Mouse (Mus musculus) urinary bladder, postnatal 36 days (tissue): ENCODE results near the gene Scamp3.
"Not testable (repeated sequence)": the region's sequence is repeated elsewhere in the genome, so short reads cannot be mapped to it uniquely, and the experiment has no call there.

Experiments
- DNase-seq, 2 experiments: peaks; one replicate each; pipeline ENCODE4 v3.0.0; 2022; ENCODE audit warnings: low spot score in 2 of 2, mixed read lengths in 1 of 2

Gene Scamp3

DNA sequence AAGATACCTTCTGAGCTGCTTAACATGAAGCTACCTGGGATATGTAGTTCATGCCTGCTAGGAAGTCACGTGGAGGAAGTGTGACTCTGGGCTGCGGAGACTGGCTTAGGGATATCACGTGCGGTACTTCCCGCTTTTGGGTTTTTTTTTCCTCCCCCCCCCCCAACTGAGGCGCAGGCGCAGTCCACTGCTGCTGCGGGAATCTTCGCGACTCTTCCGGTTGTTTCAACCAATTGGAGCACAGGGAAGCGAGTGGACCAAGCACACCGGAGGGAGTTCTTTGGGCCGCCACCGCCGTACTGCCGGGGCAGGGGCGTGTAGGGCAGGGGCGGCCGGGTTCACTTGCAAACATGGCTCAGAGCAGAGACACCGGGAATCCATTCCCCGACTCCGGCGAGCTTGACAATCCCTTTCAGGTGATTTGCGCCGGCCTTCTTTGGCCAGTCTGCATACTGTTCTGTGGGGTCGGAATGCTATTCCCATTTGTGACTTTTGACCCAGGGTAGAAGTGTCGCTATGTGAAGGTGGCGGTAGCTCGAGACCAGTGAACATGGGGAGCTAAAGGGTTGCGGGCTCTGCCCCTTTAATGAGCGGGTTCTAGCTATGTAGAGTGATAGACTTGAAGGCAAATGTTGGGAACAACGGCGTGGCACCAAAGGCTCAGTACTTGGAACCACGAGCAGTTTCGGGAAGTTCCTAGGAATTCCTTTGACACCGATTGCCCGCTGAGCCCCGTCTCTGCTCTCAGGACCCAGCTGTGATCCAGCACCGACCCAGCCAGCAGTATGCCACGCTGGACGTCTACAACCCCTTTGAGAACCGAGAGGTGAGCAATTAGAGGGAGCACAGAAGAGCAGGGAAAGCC is at the start of gene Scamp3:
Scamp3 (plus strand) TSS at position 232 of the 865 bp plus-strand sequence.
- peak; percentile 74 to 82 for DNase-seq

DNA sequence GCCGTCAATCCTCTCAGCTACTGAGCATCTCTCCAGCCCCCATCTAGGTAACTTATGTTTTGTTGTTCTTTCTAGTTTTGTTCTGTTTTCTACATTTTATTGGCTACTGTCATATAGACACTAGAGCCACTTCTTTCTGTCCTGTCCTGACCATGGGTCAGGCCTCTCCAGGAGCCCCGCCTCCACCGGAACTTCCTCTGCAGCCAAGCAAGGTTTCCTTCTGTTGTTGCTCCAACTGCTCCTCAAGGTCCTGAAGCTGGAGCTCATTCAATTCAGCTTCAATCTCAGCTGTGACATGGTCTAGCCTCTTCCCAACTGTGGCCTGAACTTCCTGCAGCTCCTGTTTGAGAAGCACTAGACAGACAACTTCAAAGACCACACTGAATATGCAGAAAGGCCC is 47.4 kb upstream of the Scamp3 start:
- no peak for DNase-seq

DNA sequence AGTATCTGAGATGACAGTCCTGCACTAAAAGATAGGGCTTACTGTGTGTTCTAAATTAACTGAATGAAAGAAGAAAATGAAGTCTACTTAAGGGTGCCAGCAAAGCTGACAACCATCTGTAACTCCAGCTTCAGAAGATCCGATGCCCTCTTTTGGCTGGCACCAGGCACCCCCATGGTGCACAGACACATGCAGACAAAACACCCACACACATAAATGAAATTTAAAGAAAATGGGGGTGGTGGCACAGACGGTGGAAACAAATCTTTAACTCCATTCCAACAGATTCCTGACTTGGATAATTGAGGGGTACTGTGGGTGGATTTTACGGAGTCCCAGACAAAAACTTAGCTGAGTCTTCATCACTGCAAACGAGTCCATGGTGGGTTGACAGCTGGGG is 45.5 kb upstream of the Scamp3 start:
- DNase-seq, result no peak

DNA sequence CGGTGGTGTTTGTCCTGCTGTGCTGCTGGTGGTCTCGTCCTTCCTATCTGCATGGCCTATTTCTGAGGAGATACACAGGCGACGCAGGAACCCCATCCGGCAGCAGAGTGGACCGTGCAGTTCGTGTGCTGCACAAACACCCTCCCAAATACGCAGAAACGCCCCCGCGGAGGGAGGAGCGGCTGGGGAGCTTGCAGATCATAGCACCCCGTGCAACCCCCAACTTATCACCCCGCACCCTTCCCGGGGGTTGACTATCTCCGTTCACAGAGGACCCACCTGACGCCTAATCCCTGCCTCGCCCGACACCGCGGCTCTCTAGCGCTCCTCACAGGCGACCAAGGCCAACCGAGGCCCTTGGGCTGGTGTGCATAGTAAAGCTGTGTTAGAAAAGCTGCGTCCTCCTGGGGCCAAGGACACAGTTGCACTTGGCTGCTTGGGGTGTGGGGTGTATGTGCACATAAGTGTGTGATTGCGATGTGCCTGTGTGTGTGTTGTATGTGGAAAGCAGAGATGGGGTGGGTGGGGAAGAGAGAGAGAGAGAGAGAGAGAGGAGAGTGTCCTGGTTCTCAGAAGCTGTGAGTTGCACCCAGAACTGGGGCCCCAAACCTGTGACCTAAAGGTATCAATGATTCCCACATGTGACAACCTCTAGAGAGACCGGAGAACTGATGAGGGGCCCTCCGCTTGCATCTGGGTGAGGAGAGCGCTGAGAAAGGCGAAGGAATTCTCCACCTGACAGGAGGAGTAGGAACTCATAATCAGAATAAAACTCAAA is 44.8 kb upstream of the Scamp3 start:
- no peak for DNase-seq

DNA sequence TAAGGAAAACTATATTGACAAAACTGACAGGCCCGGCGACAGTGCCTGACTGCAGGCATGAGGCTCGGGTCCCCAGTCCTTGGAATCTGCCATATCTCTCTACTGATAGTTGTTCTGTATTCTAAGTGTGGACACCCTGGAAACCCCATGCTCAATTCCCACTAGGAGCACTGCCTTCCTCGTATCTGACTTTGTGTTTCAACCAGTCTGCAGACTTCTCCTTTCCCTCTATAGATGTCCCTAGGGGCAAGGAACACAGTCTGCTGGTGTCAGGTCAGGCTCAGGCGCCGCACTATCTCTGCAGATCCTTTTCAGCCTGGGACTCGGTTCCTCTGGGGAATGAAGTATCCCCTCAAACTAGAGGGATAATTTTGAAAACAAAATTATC is 44.2 kb upstream of the Scamp3 start:
- no peak for DNase-seq

DNA sequence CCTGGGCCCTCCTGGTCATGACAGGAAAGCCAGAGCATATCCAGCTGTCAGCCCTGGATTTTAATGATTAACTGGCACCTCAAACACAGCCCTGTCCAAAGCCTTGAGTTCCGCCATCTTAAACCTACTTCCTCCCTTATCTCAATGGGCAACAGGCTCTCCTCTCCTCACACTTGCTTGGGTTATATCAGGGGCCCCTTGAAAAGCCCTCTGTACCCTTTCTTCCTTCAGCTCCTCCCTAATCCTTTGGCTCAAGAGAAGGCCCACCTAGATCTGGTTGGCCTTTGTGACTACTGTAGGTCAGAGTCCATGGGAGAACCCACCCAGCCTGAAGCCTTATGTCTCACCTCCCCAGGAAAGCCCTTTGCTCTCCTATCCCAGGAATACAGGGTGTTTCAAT is 43.5 kb upstream of the Scamp3 start:
- no peak for DNase-seq

DNA sequence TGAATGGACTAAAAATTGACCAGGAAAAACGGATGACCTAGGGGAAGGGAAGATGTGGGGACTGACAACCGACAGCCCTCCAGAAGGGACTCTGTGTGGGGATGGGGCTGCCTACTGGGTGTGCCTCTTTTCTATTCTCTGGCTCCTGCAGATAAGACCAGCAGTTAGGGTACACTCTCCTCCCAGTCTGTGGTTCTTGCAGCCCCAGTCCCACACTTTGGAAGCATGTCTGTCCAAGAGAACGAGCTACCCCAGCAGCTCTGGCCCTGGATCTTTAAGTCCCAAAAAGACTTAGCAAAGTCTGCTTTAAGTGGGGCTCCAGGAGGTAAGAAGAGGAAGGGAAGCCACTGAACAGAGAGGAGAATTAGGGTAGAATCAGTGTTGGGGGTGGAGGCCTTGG is 41.3 kb upstream of the Scamp3 start, which contains the start of gene Pklr:
Pklr (plus strand) TSS at position 185 of the 400 bp plus-strand sequence.
- no peak for DNase-seq

DNA sequence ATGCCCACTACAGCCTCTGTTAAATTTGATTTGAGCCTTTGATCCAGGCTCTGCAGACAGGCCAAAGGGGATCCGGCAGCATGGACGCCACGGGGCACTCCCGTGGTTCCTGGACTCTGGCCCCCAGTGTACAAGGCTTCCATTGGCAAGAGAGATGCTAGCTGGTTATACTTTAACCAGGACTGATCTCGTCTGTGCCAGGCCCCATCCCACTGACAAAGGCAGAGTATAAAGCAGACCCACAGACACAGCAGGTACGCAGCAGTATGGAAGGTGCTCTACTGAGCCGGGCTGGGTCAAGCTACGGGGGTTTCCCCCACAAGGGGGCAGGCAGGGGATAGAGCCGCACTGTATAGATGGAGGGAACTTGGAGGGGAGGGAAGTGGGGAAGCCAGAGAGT is 40.9 kb upstream of the Scamp3 start:
- no peak for DNase-seq

DNA sequence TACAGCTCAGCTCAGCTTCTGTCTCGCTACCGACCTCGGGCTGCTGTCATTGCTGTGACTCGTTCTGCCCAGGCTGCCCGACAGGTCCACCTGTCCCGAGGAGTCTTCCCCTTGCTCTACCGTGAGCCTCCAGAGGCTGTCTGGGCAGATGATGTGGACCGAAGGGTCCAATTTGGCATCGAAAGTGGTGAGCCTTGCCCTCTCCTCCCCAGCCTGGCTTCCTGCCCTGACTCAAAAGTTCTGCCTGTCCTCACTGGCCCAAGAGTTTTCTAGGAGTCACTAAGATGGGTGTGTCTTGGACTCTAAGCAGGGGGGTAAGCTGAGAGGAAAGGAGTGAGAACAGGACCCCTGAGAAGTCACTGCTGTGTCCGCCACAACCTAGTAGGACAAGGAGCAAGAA is 32.5 kb upstream of the Scamp3 start:
- no peak for DNase-seq

DNA sequence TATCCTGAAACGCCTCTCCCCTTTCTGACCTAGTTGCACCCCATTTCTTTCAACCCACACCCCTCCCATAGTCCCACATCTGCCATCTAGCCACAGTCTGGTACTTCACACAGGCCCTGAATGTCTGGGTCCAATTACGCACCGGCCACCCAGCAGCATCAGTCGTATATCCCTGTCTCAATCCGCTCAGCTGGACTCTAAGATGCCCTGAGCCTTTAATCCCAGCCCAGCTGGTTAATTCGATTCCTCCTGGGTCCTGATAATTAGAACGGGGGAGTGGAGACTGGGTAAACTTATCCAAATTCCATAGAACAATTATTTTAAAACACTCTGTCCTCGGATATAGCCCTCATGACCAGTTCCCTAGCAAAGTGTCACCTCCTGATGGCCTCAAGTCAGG is 31.7 kb upstream of the Scamp3 start:
- no peak for DNase-seq

DNA sequence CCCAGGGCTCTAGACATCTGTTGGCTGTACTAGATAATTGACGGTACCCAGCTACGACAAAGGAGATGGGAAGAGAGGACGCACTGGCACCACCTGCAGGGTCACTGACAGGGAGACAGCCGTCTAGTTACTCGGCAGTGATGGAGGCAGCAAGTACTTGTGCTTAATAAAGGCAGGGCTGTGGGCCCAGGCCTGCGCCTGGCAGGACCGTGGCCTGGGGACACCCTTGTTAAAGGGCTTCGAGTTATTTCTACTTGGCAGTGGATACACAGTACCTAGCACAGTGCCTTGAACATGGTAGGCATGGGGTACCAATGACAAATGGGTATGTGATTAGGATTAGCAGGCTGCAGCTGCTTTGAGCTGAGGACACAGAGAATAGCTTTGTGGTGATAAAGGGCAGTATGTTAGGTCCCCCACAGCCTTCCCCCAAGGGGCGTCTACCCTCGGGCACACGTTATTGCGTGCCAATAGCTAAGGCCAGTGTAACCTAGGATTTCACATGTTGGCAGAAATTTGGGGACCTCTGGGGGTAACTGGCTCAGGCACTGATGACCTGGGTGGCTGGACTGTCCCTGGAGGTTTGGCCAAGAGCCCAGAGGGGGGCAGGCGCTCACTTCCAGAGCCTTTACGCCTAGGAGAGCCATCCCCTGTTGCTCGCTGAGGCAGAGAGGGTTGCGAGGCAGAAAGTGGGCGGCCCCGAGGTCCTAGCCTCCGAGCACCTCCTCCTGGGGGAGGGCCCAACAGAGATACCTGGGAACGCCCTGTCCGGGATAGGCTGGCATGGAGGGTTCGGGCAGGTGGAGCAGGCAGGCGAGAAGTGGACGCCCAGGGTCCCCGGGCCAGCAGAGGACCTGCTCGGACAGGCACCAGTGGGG is 29.9 kb upstream of the Scamp3 start:
- DNase-seq, result peak; percentile 12 to 29

DNA sequence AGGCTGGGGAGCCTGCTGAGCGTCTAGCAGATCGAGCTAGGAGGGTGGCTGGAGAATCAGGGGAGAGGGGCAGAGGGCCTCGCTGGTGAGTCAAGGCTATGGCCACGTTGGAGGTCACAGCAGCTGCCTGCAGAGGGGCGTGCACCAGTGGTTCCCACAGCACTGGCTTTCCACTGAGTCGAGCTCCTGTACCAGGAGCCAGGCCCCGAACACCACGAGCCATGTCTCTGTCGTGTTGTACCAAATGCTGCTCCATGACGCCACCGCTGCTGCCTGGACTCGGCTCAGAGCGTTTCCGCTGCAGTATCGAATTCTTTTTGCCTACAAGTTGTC is 29.3 kb upstream of the Scamp3 start:
- no peak for DNase-seq

DNA sequence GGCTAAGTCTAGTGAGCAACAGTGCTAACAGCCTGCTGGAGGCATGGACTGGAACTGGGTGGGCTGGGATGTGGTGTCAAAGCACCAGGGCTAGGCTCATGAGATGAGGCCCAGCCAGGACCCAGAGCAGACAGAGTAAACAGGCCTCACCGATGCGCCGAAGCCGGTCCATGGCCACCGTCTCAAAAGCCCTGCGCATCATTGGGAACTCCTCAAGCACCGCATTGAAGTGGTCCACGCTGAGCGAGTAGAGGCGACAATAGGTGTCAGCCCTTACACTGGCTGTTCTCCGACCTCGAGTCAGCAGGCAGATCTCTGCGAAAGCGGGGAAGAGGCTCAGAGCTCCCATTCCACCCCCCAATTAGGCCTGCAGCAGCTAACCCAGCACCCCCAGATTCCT is 28.7 kb upstream of the Scamp3 start:
- DNase-seq, result no peak

DNA sequence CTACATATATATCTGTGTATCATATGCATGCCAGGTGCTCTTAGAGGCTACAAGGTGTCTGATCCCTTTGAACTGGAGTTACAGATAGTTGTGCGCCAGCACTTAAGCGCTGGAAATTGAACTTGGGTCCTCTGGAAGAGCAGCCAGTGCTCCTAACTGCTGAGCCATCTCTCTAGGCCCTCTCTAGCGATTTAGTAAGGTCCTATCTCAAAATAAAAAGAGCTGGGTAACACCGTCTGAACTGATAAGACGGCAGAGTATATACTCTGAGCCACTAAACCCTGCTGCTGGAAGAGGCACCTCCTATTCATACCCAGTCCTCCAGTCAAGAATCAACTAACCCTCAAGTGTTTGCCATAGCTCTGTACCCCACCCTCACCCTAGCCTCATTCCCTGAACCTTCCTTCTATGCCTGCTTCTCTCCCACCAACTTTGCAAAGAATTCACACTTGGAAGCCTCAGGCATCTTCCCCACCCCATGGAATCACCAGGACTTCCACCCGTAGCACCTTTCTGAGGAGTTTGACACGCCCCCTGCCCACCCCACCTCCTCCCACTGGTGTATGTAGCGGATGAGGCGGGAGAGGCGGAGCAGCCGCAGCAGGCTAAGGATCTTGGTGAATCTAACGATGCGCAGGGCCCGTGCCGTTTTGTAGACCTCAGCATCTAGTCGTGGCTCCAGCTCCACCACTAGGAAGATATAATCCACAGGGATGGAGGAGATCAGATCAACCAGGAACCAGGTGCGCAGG is 25.0 kb upstream of the Scamp3 start:
- DNase-seq, result no peak

DNA sequence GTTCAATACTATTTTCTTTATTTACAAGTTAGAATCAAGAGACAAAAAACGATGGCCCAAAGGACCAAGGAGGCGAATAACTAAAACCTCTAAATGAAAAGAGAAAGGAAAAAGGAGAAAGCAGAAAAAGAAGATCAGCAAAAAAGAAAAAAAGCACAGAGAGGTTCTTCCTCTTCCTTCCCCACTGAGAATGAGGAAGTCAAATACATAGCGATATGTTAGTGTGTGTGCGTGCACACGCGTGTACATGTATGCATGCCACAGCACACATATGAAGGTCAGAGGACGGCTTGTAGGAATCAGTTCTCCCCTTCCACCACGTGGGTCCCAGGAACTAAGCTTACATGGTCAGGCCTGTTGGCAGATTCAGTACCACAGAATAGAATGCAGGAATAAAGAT is 20.3 kb upstream of the Scamp3 start:
- DNase-seq, result no peak

DNA sequence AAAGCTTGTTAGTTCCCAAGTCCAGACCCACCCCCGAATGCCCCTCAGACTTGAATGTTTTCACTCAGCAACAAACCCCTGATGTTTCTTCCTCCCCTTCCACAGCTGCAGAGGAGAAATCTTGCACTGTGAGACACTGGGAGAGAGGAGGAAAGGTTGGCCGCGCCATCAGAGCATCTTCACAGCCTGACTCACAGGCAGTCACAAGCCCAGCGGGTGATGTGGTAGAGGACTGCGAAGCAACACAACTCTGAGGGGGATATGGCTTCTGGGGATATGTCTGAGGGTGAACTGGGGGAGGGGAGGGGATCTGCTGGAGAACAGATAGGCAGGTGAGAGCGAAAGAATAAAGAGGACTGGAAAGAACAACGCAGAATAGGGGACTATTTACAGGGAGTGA is 18.6 kb upstream of the Scamp3 start:
- no peak for DNase-seq

DNA sequence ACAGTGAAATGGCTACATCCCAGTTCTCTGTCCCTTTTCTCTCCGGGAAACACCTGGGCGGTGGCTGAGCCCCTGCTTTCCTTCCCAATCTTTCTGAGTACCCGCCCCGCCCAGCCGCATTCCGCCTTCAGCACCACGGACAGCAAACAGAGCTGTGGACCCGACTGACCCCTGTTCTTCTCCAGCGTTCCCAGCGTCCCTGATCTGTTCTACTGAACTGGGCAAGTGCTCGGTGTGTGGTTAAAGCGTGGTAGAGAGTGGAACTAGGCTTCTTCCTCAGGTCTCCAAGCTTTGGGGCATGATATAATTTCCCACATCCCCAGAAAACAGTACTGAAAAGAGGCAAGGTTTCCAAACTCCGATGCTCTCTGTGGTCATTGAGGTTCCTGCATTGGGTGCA is 18.1 kb upstream of the Scamp3 start:
- peak; percentile 49 to 59 for DNase-seq

DNA sequence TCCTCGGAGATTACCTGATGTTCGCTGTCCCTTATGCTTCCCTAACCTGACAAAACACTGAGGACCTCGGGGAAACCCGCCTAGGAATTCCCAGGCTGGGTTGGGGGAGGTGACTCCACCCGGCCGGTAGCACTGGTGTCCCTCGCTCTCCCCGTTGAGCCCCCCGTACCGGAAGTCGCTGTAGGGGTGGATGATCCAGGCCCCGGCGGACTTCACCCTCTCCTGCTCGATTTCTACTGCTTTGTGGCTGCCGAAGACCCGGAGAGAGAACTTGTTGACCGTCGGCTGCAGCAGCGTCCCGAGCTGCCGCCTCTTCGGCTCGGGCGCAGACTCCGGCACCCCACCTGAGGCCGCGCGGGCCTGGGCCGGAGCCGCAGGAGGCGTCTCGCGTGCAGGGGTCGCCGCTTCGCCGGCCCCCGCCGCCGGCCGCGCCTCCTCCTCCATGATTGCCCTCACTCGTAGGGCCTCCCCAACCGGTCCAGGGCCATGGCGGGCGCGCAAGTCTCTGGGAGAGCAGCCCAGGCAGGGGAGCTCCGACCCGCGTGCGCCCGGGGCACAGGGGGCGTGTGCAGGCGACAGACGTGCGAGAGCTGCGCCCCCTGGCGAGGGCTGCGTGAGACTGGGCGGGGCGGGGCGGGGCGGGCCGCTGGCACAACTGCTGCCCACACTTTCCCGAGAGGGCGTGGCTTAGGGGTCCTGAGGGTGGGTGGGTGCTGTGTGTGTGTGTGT is 17.5 kb upstream of the Scamp3 start, which contains the start of gene Hcn3:
Hcn3 (minus strand) TSS at position 581 of the 729 bp plus-strand sequence.
- DNase-seq, result no peak

DNA sequence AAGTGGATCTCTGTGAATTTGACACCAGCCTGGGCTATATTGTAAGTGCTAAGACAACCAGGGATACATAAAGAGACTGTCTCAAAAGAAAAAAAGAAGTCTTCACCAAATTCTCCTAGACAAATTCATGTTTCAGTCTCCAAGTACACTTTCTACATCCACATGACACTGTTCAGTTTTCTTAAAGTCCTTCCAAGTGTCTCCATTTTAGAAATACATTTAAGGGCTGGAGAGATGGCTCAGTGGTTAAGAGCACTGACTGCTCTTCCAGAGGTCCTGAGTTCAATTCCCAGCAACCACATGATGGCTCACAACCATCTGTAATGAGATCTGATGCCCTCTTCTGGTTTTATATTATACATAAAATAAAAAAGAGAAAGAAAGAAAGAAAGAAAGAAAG is 16.1 kb upstream of the Scamp3 start:
- not testable (repeated sequence) for DNase-seq

DNA sequence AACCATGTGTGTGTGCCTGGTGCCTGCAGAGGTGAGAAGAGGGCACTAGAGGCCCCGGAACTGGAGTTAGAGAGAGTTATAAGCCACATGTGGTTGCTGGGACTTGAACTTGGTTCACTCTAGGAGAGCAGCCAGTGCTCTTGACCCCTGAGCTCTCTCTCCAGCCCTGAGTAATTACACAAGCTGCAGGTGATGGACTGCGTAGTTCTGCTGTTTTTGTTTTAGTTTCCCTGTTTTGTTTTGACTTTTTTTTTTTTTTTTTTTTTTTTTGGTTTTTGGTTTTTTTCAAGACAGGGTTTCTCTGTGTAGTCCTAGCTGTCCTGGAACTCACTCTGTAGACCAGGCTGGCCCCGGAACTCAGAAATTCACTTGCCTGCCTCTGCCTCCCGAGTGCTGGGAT is 15.5 kb upstream of the Scamp3 start:
- no peak for DNase-seq

DNA sequence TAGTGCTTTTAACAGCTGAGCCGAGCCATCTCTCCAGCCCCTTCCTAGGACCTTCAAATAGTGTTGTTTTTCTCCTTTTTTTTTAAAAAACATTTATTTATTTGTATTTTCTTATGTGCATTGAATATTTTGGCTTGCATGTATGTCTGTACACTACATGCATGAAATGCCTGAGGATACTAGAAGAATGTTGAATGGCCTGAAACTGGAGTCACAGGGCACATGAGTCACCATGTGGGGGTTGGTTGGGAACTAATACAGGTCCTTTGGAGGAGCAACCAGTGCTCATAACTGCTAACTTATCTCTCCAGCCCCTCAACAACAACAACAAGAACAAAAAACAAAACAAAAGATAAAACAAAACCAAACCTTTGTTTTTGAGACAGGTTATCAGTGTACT is 14.2 kb upstream of the Scamp3 start:
- DNase-seq, result no peak
